Mouse (Mus musculus): ENCODE results near the gene Tmem145.

- TF ChIP-seq POLR2A (IDR thresholded peaks at IDR 0.05; ENCODE audit: low read depth, low read length) (no peak), CTCF (IDR thresholded peaks at IDR 0.05; ENCODE audit: extremely low read depth, insufficient read length, insufficient replicate concordance, low read depth, low read length) (no peak)
Observed at GRCm38 (mm10) chr7:25281166-25281733, 24.7 kb upstream of the Tmem145 start.
